Mouse (Mus musculus): ENCODE results near the gene Syn1.

Syn1 gene

GRCm38 (mm10) chrX:20920844-20921364 is at the start of gene Syn1:
Gene Syn1 (minus strand): TSS chrX:20921004.
- DNase-seq (ENCODE audit: extremely low spot score), result peak; percentile 80

GRCm38 (mm10) chrX:20961477-20962378 is 40.9 kb upstream of the Syn1 start, which contains the start of gene Uxt:
Gene Uxt (minus strand): TSS chrX:20962017.
- peak; percentile 87 for DNase-seq (ENCODE audit: extremely low spot score)

GRCm38 (mm10) chrX:20950191-20950880 is 29.5 kb upstream of the Syn1 start, which contains the start of gene Elk1:
Gene Elk1 (minus strand): TSS chrX:20950608.
- peak; percentile 82 for DNase-seq (ENCODE audit: extremely low spot score)

- DNase-seq (ENCODE audit: extremely low spot score), result peak; percentile 20
Measured at GRCm38 (mm10) chrX:20946055-20946454, 25.3 kb upstream of the Syn1 start.

- DNase-seq (ENCODE audit: extremely low spot score), result no peak
Measured at GRCm38 (mm10) chrX:20931963-20932362, 11.2 kb upstream of the Syn1 start.

- no peak for DNase-seq (ENCODE audit: extremely low spot score)
Measured at GRCm38 (mm10) chrX:20931364-20931763, 10.6 kb upstream of the Syn1 start, which contains the start of gene Cfp. Gene Cfp (minus strand): TSS chrX:20931555.

- no peak for DNase-seq (ENCODE audit: extremely low spot score)
Measured at GRCm38 (mm10) chrX:20929859-20930258, 9.1 kb upstream of the Syn1 start.

GRCm38 (mm10) chrX:20924976-20925375 is 4.2 kb upstream of the Syn1 start:
- DNase-seq (ENCODE audit: extremely low spot score), result no peak

- DNase-seq (ENCODE audit: extremely low spot score), result no peak
Measured at GRCm38 (mm10) chrX:20923506-20923905, 2.7 kb upstream of the Syn1 start.

GRCm38 (mm10) chrX:20921366-20921765 is 562 bp upstream of the Syn1 start:
- no peak for DNase-seq (ENCODE audit: extremely low spot score)

- DNase-seq (ENCODE audit: extremely low spot score), result no peak
Measured at GRCm38 (mm10) chrX:20920249-20920843, 458 bp downstream of the Syn1 start.

GRCm38 (mm10) chrX:20915075-20915474 is 5.7 kb downstream of the Syn1 start:
- no peak for DNase-seq (ENCODE audit: extremely low spot score)

- no peak for DNase-seq (ENCODE audit: extremely low spot score)
Measured at GRCm38 (mm10) chrX:20913726-20914125, 7.1 kb downstream of the Syn1 start.

- no peak for DNase-seq (ENCODE audit: extremely low spot score)
Measured at GRCm38 (mm10) chrX:20910074-20910473, 10.7 kb downstream of the Syn1 start.

GRCm38 (mm10) chrX:20875241-20875640 is 45.6 kb downstream of the Syn1 start:
- DNase-seq (ENCODE audit: extremely low spot score), result no peak

- DNase-seq (ENCODE audit: extremely low spot score), result peak; percentile 14
Measured at GRCm38 (mm10) chrX:20872928-20873500, 47.8 kb downstream of the Syn1 start.

GRCm38 (mm10) chrX:20869962-20870513 is 50.8 kb downstream of the Syn1 start, which contains the start of gene Timp1:
Gene Timp1 (plus strand): TSS chrX:20870166.
- DNase-seq (ENCODE audit: extremely low spot score), result peak; percentile 56

GRCm38 (mm10) chrX:20869203-20869602 is 51.6 kb downstream of the Syn1 start:
- DNase-seq (ENCODE audit: extremely low spot score), result no peak

GRCm38 (mm10) chrX:20868091-20868490 is 52.7 kb downstream of the Syn1 start:
- DNase-seq (ENCODE audit: extremely low spot score), result no peak

- no peak for DNase-seq (ENCODE audit: extremely low spot score)
Measured at GRCm38 (mm10) chrX:20863161-20864101, 57.4 kb downstream of the Syn1 start.

Data from embryo, embryonic 9.5 days (tissue).